Mouse (Mus musculus) kidney, postnatal 25 days (tissue): ENCODE measurements around the gene Ntsr1.

ENCODE experiments used
- DNase-seq, 2 experiments: peaks; one replicate each; pipeline ENCODE4 v3.0.0; 2021; ENCODE audit warnings: mixed read lengths in 2 of 2

Ntsr1 gene

GRCm38 (mm10) chr2:180508455-180509115 is 8.8 kb downstream of the Ntsr1 start:
- DNase-seq = no peak

- no peak for DNase-seq
Measured at GRCm38 (mm10) chr2:180510867-180511266, 11.1 kb downstream of the Ntsr1 start.

- peak; percentile 21 to 43 for DNase-seq
Measured at GRCm38 (mm10) chr2:180511875-180512661, 12.3 kb downstream of the Ntsr1 start.

- DNase-seq = no peak
Measured at GRCm38 (mm10) chr2:180513019-180513418, 13.2 kb downstream of the Ntsr1 start.

GRCm38 (mm10) chr2:180513835-180514234 is 14.1 kb downstream of the Ntsr1 start:
- no peak for DNase-seq

GRCm38 (mm10) chr2:180521437-180522221 is 21.9 kb downstream of the Ntsr1 start:
- DNase-seq = no peak

GRCm38 (mm10) chr2:180522825-180523224 is 23.0 kb downstream of the Ntsr1 start:
- DNase-seq = no peak

- no peak for DNase-seq
Measured at GRCm38 (mm10) chr2:180527447-180527846, 27.7 kb downstream of the Ntsr1 start.

- no peak for DNase-seq
Measured at GRCm38 (mm10) chr2:180527883-180528282, 28.1 kb downstream of the Ntsr1 start.

GRCm38 (mm10) chr2:180530130-180530529 is 30.4 kb downstream of the Ntsr1 start:
- no peak for DNase-seq

- DNase-seq = no peak
Measured at GRCm38 (mm10) chr2:180530584-180530983, 30.8 kb downstream of the Ntsr1 start.

- DNase-seq = no peak
Measured at GRCm38 (mm10) chr2:180531671-180532385, 32.1 kb downstream of the Ntsr1 start.

- DNase-seq = no peak
Measured at GRCm38 (mm10) chr2:180532386-180532995, 32.7 kb downstream of the Ntsr1 start.

GRCm38 (mm10) chr2:180533237-180533636 is 33.5 kb downstream of the Ntsr1 start:
- DNase-seq = no peak

- no peak for DNase-seq
Measured at GRCm38 (mm10) chr2:180543675-180544074, 43.9 kb downstream of the Ntsr1 start.

- DNase-seq = no peak
Measured at GRCm38 (mm10) chr2:180545046-180545445, 45.3 kb downstream of the Ntsr1 start.

- no peak for DNase-seq
Measured at GRCm38 (mm10) chr2:180547384-180548106, 47.8 kb downstream of the Ntsr1 start.

- no peak for DNase-seq
Measured at GRCm38 (mm10) chr2:180552340-180552739, 52.6 kb downstream of the Ntsr1 start.

GRCm38 (mm10) chr2:180555219-180555618 is 55.4 kb downstream of the Ntsr1 start:
- no peak for DNase-seq

GRCm38 (mm10) chr2:180556470-180556869 is 56.7 kb downstream of the Ntsr1 start:
- DNase-seq = no peak

GRCm38 (mm10) chr2:180560245-180560644 is 60.5 kb downstream of the Ntsr1 start:
- peak in 1 of 2 experiments; percentile 6 for DNase-seq

- no peak for DNase-seq
Measured at GRCm38 (mm10) chr2:180562146-180562545, 62.4 kb downstream of the Ntsr1 start.
